Mouse (Mus musculus) lung, postnatal 25 days (tissue): ENCODE data around the gene Frem1.

Experiments
- DNase-seq: peaks from one replicate; pipeline ENCODE4 v3.0.0; 2022; ENCODE audit warnings: low spot score

Gene Frem1

GRCm38 (mm10) chr4:83051634-83052577 is at the start of gene Frem1:
Frem1 (minus strand) TSS chr4:83052339.
- peak; percentile 23 for DNase-seq

DNA sequence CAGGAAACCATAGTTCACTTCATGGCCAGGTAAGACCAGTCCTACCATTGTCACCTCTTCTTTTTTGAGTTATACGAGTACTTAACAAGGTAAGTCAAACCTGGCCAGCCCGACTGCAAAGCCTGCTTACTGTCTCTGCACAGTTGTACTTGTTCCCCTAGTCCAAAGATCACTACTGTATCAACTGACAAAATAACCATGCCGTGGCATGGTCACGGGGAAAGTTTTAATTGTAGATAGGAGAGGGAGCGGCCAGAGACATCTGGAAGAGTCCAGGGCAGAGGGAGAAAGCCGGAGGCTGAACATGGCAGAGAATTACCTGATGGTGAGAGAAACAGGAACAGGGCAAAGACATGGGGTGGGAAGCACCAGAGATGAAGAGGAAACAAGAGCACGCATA is 46.9 kb upstream of the Frem1 start:
- no peak for DNase-seq

GRCm38 (mm10) chr4:83093941-83094340 is 41.8 kb upstream of the Frem1 start:
- DNase-seq = no peak

DNA sequence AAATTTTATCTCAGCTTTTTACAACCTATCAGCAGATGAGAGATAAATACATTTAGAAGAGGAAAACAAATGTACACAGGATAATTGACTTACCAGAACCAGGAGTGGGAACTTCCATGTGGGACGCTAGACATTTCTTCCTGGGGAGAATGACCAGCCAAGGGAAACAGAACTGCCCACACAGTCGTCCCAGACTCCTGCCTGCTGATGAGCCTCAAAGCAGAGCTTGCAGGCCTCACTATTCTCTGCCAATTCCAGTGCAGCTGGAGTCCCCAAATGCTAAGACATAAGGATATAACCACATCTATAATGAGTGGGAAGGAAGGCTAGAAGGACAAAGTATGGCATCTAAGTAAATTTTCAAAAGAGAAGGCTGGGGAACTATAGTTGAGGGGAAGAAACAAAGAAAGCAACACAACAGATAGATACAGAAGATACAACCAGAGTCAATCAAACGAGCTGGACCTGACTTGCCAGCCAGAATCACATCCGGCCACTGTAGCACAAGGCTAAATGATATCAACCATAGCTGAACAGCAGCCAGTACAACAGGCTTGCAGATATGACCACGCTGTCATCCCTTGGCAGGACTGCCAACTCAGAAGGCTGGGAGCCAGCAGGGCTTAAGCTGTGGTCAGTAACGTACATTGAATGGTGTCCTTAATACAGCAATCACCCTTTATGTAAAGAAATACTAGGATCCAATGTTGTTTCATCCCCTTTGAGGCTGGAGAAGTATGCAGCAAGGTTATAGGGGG is 38.7 kb upstream of the Frem1 start:
- no peak for DNase-seq

GRCm38 (mm10) chr4:83080364-83081174 is 28.4 kb upstream of the Frem1 start:
- no peak for DNase-seq

DNA sequence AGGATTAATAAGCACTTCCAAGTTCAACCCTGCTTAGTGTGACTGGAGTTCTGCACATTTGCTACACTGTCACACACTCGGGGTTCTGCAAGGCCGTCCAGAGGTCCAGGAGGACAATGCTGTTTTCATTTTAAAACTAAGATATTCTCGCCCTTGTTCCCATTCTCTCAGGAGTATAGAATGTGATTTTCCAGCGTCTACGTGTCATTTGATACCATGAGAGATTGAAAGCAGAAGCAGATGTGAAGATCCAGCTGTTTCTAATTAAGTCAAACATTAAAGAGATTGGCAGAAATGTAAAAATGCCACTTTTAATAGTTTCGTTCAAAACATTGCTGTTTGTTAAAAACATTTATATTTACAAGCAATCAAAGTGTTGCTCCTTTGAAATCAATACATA is 12.1 kb upstream of the Frem1 start:
- DNase-seq = no peak

DNA sequence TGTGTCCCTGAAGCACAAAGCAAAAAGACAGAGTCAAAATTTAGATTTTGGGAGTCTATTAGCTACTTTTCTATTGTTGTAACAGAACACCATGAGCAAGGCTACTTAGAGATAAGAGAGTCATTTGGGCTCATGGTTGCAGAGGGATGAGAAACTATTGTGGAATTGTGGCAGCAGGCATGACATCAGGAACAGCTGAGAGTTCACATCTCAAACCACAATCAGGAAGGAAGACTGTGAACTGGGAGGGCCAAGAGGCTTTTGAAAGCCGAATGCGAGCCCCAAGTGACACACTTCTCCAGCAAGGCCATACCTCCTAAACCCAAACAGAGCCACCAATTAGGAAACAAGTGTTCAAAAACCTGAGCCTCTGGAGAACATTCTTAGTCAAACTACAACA is 9.4 kb upstream of the Frem1 start:
- DNase-seq = no peak

DNA sequence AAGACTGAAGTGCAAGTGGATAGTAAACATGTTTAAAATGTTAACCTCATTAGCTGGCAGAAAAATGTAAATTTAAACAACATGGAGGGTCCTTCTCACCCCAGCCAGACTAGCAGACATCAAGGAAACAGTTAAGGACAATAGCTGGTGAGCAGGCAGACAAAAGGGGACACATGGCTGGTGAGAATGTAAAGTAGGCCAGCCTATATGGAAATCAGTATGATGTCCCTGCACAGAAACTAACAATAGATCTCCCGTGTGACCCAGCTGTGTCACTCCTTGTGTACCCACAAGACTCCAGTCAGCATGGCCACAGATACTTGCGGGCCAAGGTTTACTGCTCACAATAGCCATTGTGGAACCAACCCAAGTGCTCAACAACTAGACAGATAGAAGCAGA is 6.5 kb upstream of the Frem1 start:
- DNase-seq = no peak

- no peak for DNase-seq
These were observed 6.0 kb upstream of the Frem1 start for GRCm38 (mm10) chr4:83058182-83058581.

DNA sequence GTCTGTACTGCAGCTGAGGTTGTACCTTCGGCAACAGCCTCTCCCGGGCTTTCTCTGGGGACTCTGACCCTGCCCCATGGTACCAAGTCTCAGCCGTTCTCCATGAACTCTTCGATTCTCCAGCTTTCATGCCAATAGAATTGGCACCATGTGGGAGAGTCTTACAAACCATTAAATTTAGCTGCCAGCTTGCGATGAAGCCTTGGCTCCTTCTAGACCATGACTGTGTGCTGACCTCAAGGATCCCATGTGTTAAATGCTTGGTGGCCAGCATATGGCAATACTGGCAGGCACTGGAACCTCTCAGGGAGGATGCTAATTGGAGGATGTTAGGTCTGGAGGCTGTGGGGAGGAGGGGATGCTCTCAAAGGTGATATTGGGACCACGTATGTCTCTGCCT is 4.4 kb upstream of the Frem1 start:
- DNase-seq = no peak

- DNase-seq = no peak
These were observed 3.3 kb upstream of the Frem1 start for GRCm38 (mm10) chr4:83055444-83055843.

- DNase-seq = no peak
These were observed 1.1 kb upstream of the Frem1 start for GRCm38 (mm10) chr4:83053206-83053605.

- no peak for DNase-seq
These were observed 963 bp downstream of the Frem1 start for GRCm38 (mm10) chr4:83051176-83051575.

DNA sequence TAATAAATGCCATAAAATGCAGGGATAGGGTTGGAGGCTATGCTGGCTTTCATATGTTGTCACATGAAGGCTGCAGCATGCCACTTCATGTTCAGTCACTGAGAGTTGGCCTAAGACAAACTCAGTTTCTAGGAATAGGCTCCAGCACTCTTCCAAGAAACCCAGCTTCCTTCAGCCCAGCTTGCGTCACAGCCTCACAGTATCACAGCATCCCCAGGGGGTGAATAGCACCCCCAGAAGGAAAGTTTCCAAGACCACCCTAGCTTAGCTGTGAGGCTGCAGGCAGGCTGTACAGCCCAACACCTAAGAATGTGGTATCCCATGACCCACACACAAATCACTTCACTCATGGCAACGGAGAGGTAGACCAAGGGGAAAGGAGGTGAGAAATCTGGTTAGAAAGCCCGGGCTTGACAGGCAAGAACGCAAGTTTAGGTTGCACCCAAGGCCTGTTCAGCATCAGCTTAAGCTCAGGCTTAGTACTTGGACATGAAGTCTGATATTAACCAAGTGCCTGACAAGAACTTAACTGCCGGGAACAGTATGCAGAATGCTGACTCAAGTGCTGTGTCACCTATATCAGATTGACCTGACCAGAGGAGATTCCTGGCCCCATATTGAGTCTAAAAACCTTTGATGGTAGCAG is 1.9 kb downstream of the Frem1 start:
- no peak for DNase-seq

DNA sequence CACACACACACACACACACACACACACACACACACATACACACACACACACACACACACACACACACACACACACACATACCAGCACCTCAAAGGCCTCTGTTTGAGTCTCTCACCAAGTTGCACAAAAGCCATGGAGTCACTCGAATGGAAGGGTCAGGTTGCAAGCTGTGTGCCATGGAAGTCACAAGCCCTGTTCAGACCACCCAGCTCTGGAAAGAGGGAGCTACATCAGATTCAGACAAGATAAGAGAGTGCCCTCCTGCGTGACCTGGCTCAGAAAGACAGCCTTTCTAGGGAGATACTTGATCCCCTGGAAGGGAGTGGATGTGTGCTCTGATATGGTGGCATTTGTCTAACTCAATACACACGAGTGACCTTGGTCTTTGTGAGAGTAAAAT is 2.9 kb downstream of the Frem1 start:
- no peak for DNase-seq

GRCm38 (mm10) chr4:83048561-83048960 is 3.6 kb downstream of the Frem1 start:
- DNase-seq = no peak

DNA sequence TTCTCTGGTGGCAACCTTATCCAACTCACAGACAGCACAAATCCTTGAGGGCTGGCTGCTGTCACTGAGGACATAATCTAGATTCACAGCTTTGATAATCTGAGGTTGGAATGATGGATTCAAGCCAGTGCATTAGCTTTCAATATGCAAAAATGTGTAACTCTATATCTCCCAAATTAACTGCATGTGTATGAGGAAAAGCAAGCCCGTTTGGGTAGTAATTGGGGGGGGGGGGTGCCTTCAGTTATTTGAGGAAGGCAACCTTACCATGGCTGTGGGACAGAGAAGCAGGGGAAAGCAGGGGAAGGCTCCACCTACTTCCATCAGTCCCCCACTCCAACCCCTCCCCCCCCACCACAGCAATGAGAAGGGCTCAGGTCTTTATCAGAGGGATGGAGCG is 5.3 kb downstream of the Frem1 start:
- DNase-seq = no peak

GRCm38 (mm10) chr4:83046069-83046468 is 6.1 kb downstream of the Frem1 start:
- DNase-seq = no peak

DNA sequence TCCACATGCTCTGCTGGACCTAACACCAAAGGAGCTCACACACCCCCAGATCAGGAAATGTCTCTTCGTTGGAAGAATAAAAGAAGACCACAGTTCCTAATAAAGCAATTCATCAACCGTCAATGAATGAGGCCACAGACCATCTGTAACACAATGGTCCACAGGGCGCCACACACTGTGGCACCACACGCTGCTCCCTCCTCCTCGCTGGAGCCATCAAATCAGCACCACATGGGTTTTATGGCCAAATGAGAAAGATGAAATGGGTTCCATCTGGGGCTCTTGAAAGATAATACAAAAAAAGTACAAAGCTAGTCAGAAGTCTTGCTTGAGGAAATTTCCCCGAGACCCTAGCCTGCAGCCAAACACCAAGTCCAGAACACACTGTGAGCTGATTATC is 6.9 kb downstream of the Frem1 start:
- no peak for DNase-seq

DNA sequence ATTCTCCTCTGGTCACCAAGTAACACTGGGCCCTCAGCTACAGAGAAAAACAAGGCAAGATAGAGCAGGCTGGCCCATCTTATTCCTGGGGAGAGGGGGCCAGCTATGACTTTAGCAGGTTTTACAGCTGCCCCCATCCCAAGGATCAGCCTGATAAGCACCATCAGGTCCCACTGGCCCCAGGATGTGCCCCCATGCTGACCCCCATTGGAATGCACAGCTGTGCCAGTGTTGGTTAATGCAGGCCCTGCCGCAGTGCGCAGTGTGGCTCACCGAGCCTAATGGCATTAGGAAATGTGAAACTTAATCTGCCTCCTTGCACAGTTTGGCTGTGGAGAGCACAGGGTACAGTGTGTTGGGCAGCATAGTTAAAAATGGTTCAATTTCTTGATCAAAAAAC is 11.4 kb downstream of the Frem1 start:
- DNase-seq = no peak

DNA sequence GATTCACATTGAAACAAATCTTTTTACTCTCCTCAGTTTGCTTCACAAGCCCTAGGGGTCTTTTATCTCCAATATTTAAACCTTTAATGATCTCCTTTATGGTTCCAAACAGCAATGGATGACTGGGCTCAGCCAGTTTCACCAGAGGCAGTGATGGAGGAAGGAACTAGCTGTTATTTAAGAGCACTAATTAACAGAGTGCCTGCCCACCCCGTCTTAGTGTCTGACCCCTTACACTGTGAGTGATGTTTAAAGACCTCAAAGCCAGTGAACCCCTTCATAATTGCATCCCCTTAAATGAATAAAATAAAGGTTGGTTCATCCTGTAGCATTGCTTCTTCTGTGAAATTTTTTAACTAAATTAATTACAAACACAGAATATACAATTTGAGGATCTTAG is 19.4 kb downstream of the Frem1 start:
- DNase-seq = no peak

DNA sequence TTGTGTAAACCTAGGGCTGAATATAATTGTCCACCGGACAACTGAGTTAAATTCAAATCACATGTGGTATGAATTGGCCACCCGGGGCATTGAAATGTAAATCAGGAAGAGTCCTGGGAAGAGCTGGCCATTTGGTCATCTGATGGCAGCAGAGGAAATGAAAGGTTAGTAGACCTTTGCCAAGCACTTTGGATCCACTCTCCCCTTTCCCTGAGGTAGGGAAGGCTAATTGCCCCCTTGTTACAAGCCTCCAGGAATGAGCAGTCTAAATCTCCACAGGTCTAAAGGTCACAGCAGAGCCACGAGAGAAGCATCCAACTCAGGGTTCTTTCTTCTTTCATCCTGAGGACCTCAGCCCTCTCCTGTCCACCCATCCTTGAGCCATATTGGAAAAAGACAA is 20.5 kb downstream of the Frem1 start:
- no peak for DNase-seq
